Mouse (Mus musculus) spleen, adult 2 months (tissue): ENCODE results near the gene Crb2. TPM values are rescaled to one million over a fixed set of nuclear protein-coding genes. Genes with fewer than 3 reads are reported as not detected.

Source experiments
- DNase-seq, 2 experiments: peaks; one replicate each; pipeline versions ENCODE4 v3.0.0 to v3.0.0-alpha.2; 2012 to 2021; ENCODE audit warnings: low spot score in 2 of 2, low read depth in 1 of 2
- H3K27ac ChIP-seq: fragments of 200-500 bp; 2 replicates; pipeline ENCODE4 v1.5.1; 2012; ENCODE audit warnings: low read length, inconsistent platforms; ENCODE audit not compliant: insufficient read depth
- H3K27me3 ChIP-seq: fragments of 200-500 bp; 2 replicates; pipeline ENCODE4 v1.6.1; 2012; ENCODE audit warnings: mild to moderate bottlenecking, moderate library complexity, low read length, inconsistent platforms; ENCODE audit not compliant: control insufficient read depth, insufficient read depth
- H3K36me3 ChIP-seq: fragments of 200-500 bp; 2 replicates; pipeline ENCODE4 v1.6.1; 2012; ENCODE audit warnings: mild to moderate bottlenecking, low read length, inconsistent platforms; ENCODE audit not compliant: control insufficient read depth, insufficient read depth
- H3K4me1 ChIP-seq: fragments of 200-500 bp; 2 replicates; pipeline ENCODE4 v1.6.1; 2011; ENCODE audit warnings: inconsistent platforms; ENCODE audit not compliant: control insufficient read depth, insufficient read depth, insufficient read length
- H3K4me3 ChIP-seq: fragments of 200-500 bp; 2 replicates; pipeline ENCODE4 v1.5.1; 2011; ENCODE audit warnings: mild to moderate bottlenecking, inconsistent platforms; ENCODE audit not compliant: insufficient read depth, insufficient read length; ENCODE audit errors: extremely low read depth
- CTCF ChIP-seq: fragments of 200-500 bp; IDR thresholded peaks from 2 replicates; pipeline ENCODE4 v1.5.1; 2011; ENCODE audit warnings: mild to moderate bottlenecking, inconsistent platforms; ENCODE audit not compliant: insufficient read depth, insufficient read length, insufficient replicate concordance; ENCODE audit errors: extremely low read depth
- POLR2A ChIP-seq: fragments of 200-500 bp; IDR thresholded peaks from 2 replicates; pipeline ENCODE4 v1.6.1; 2011; ENCODE audit warnings: low read depth, low read length, inconsistent platforms
- WGBS: fragments of 180-500 bp; shearing (Covaris S2); methylation state at CpG from one replicate; pipeline ENCODE4 v1.1.7; 2018; 5-methylcytosine and 5-hydroxymethylcytosine counted together
- polyA plus RNA-seq: library from polyadenylated mRNA; depleted of rRNA; stranded (reverse); fragments of >200 nt; gene quantifications from 2 replicates; pipeline ENCODE4 v1.2.3, GENCODE M21; 2012

Crb2 gene
- polyA plus RNA-seq, 1 experiment, result 0.15 TPM

- Histone ChIP-seq H3K4me3 (no peak overlapping the region), H3K36me3 (peaks cover 5% of the 10 kb centered on the region), H3K27ac (no peak overlapping the region), H3K27me3 (no peaks in the 10 kb centered on the region), H3K4me1 (no peaks in the 10 kb centered on the region)
- DNase-seq, result no peak
- WGBS, result 92% methylated on average over 4 of the region's 4 CpGs
- TF ChIP-seq CTCF (no peak), POLR2A (no peak)
These were observed 21.0 kb downstream of the Crb2 start for GRCm38 (mm10) chr2:37797046-37797445.

DNA sequence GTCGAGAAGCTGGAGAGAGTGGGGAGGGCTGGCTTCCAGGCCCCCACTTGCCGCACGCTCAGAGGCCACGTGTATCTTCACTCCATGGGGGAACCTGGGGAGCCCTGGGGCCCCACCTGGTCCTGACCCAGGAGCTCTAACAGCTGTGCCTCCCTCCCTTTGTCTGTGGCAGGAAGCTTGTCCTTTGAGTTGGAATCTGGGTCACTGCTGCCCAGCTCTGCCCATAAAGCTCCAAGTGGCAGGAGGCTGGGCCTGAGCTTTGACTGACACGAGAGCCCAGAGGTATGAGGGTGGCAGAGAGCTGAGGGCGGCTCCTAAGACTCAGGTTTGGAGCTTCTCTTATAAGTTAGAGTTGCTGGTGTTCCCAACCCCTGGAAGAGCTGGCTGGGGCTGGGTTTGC, 23.1 kb downstream of the Crb2 start:
- Histone ChIP-seq H3K27ac (no peak overlapping the region), H3K4me3 (no peak overlapping the region), H3K4me1 (no peaks in the 10 kb centered on the region), H3K27me3 (no peaks in the 10 kb centered on the region), H3K36me3 (peaks cover 5% of the 10 kb centered on the region)
- DNase-seq, result no peak
- TF ChIP-seq CTCF (no peak), POLR2A (no peak)
- WGBS, result 91% methylated on average over 6 of the region's 6 CpGs

DNA sequence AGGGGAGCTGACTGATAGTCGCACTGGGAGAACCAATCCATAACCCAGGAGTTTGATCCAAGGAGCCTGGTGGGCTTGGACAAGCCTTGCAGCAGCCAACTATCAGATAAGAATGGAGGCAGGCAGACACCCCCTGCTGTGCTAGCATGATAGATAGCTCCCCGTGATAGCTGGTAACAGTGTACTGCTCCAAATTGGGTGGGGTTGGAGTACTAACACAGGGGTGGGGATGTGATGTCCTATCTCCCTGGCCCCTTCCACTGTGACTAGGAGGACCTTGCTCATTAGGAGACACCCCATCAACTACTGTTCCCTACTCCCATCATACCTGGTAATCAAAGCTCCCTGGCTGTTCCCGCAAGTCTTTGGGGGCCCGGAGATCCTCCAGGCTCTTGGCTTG, 25.6 kb downstream of the Crb2 start:
- no peaks in the 10 kb centered on the region for H3K4me1 ChIP-seq
- no peaks in the 10 kb centered on the region for H3K27me3 ChIP-seq
- 94% methylated on average over 4 of the region's 4 CpGs for WGBS
- peaks cover 6% of the 10 kb centered on the region for H3K36me3 ChIP-seq
- H3K4me3 ChIP-seq, result no peak overlapping the region
- no peak for TF ChIP-seq CTCF
- TF ChIP-seq POLR2A, result no peak
- no peak overlapping the region for H3K27ac ChIP-seq
- DNase-seq, result no peak

- peaks cover 6% of the 10 kb centered on the region for H3K36me3 ChIP-seq
- DNase-seq, result peak in 1 of 2 experiments; percentile 62
- 54% methylated on average over 4 of the region's 4 CpGs for WGBS
- H3K4me3 ChIP-seq, result no peak overlapping the region
- H3K27ac ChIP-seq, result no peak overlapping the region
- TF ChIP-seq CTCF (peak; percentile 83; the same call in 1 of the 2 replicates), POLR2A (no peak)
- no peaks in the 10 kb centered on the region for H3K4me1 ChIP-seq
- H3K27me3 ChIP-seq, result no peaks in the 10 kb centered on the region
These were observed 26.7 kb downstream of the Crb2 start for GRCm38 (mm10) chr2:37802610-37803212.

- no peak for DNase-seq
- no peak overlapping the region for H3K4me3 ChIP-seq
- 84% methylated on average over 2 of the region's 2 CpGs for WGBS
- H3K36me3 ChIP-seq, result no peaks in the 10 kb centered on the region
- H3K4me1 ChIP-seq, result no peaks in the 10 kb centered on the region
- no peak overlapping the region for H3K27ac ChIP-seq
- H3K27me3 ChIP-seq, result no peaks in the 10 kb centered on the region
- no peak for TF ChIP-seq CTCF
- TF ChIP-seq POLR2A, result no peak
These were observed 35.6 kb downstream of the Crb2 start for GRCm38 (mm10) chr2:37811682-37812081.

DNA sequence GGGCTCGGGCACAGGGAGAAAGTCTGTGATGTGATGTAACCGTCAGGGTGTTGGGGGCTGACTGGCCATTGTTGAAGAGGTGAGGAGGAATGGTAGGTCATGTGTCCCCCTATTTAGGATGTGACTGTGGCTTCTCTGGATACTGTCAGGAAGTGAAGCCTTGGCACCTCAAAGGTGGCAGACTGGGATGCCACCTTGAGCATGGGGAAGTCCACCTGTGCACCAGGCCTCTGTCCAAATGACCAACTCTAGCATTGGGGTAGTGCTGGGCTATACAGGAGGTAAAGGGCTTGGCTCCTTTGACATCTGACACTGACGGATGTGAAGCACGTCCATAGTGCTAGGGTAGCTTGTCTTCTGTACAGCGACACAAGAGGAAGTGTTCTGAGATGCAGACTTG, 36.4 kb downstream of the Crb2 start:
- Histone ChIP-seq H3K4me3 (no peak overlapping the region), H3K27ac (no peak overlapping the region), H3K36me3 (no peaks in the 10 kb centered on the region), H3K4me1 (no peaks in the 10 kb centered on the region), H3K27me3 (no peaks in the 10 kb centered on the region)
- no peak for TF ChIP-seq CTCF
- no peak for TF ChIP-seq POLR2A
- 90% methylated on average over 5 of the region's 5 CpGs for WGBS
- DNase-seq, result no peak

GRCm38 (mm10) chr2:37814820-37815361, 38.8 kb downstream of the Crb2 start:
- Histone ChIP-seq H3K27ac (no peak overlapping the region), H3K4me1 (no peaks in the 10 kb centered on the region), H3K36me3 (no peaks in the 10 kb centered on the region), H3K27me3 (no peaks in the 10 kb centered on the region), H3K4me3 (no peak overlapping the region)
- no peak for DNase-seq
- TF ChIP-seq CTCF (no peak), POLR2A (no peak)
- WGBS, result 85% methylated on average over 8 of the region's 8 CpGs
